Mouse (Mus musculus) c-Kit-positive CD71-negative TER-119-negative erythroid progenitor cells, embryonic 14.5 days (primary cell): ENCODE measurements around the gene 4930412O13Rik.

Experiments used
- DNase-seq: peaks from one replicate; pipeline ENCODE4 v3.0.0-alpha.2; 2013; ENCODE audit warnings: low read depth

The 4930412O13Rik gene

DNA sequence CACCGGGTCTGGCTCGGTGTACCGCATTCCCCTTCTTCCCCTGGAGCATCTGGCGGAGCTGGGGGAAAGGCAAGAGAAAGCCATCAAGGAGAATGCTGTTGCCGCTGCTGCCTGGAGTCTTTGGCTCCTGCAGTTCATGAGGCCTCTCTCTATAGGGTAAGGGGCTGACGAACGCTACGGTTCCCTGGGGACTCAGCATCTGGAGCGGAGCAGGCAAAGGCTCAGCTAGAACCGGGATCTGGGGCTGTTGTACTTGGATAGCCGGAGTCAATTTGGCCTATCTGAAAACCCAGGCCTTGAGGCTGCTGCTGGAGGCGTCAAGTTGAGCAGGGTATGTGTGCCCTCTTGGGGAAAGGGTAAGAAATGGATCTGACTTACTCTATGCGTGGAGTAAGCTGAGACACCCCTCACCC lies 565 bp downstream of the 4930412O13Rik start:
- no peak for DNase-seq

GRCm38 (mm10) chr2:9882371-9882925 lies 1.4 kb downstream of the 4930412O13Rik start:
- no peak for DNase-seq

GRCm38 (mm10) chr2:9882926-9883802 lies 2.1 kb downstream of the 4930412O13Rik start:
- DNase-seq, result no peak

DNA sequence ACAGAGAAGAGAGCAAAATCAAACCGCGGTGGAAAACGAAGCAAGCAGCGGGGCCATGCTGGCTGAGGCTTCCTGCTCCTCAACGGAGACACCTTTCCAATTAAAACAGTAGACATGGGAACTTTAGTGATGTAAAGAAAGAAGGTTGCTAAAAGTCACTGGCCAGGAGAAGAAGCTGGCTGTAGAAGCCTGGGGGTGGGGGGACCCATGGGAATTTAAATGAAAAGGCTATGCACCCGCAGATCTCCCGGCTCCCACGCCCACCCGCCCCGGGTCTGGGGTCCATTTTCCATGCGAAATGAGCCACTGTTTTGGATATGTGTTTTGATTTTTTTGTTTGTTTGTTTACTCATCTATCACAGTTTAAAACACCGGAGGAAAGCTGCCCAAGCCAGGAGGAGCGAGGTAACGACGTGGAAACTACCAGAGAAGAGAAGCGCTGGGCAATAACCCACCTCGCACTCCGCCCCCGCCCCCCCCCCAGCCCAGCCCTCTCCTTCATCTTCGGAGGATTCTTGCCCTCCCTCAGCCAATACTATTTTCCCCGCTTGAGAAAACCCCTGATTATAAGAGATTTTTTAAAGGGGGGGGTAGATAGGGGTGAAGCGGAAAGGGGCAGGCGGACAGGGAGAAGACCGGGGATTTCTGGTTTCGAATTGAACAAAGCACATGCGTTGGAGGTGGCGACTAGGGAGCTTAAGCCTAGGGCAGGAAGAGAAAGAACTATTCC lies 2.9 kb downstream of the 4930412O13Rik start:
- no peak for DNase-seq

DNA sequence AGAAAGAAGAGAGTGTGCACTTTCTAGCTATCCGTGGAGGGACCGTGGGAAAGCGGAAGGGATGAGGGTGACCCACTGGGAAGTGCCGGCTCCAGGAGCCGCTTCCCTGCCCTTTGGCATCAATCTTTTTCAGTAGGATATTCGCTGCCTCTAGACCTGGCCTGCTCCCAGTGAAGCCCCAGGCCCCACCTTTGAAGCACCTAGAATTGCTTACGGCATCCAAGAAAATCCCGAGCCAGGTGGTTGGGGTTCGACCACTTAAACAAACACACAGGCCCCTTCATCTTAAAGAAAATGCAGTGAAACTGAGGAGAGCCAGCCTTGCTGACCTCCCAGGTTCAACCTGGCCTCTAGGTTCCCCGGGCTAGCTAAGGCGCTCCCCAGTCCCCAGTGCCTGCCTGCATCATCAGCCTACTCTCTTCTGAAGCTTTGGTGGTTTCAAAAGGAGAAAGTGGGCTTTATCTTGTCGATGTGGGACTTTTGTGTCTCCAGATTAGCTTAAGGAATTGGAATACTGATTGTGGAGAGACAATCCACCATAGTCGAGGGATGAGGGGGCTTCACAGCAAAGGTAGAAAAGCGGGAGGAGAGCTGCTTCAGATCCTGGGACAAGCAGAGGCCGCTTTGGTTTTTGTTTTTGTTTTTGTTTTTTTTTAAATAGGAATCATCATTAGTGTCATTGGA lies 3.6 kb downstream of the 4930412O13Rik start:
- no peak for DNase-seq

GRCm38 (mm10) chr2:9885217-9885770 lies 4.2 kb downstream of the 4930412O13Rik start:
- DNase-seq, result no peak

GRCm38 (mm10) chr2:9886031-9886430 lies 5.0 kb downstream of the 4930412O13Rik start:
- no peak for DNase-seq

DNA sequence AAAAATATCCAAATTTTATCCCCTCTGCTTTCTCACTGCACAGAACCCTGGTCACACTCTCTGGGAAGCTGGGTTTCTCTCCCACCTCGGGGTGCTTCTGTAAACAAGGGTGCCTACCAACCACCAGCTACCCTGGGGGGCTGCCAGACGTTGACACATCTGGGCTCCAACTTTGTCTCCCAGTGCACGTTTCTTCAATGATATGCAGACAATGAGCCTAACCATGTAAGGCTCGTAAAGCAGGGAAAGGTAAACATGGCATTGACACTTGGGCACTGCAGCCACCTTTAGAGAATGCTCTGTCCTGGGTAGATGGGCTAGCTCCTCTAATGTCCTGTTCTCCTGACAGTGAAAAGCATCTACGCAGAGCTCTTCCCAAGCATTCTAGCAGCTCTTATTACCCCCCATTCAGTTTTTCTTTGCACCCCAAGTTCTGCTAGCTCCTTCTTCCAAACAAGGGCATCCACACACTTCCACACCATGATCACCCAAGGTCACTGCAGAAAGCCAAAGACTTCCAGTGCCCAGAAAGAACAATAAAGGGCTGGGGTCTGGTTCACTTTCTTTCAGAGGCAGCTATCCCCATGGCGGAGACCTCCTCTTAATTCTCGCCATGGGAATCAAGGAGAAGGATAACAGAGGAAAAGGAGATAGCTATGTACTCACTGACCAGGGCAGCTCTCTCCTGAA lies 6.0 kb downstream of the 4930412O13Rik start:
- no peak for DNase-seq

GRCm38 (mm10) chr2:9887636-9888035 lies 6.6 kb downstream of the 4930412O13Rik start:
- DNase-seq, result no peak

GRCm38 (mm10) chr2:9888913-9889650 lies 8.0 kb downstream of the 4930412O13Rik start, which contains the start of gene 9230102O04Rik:
9230102O04Rik (minus strand) TSS chr2:9889540.
- DNase-seq, result no peak

- no peak for DNase-seq
These were observed 8.7 kb downstream of the 4930412O13Rik start, which contains the start of gene Gata3 for GRCm38 (mm10) chr2:9889651-9890183. Gata3 (minus strand) TSS chr2:9890034.

GRCm38 (mm10) chr2:9890251-9890650 lies 9.2 kb downstream of the 4930412O13Rik start:
- no peak for DNase-seq

GRCm38 (mm10) chr2:9890906-9891305 lies 9.9 kb downstream of the 4930412O13Rik start:
- no peak for DNase-seq

DNA sequence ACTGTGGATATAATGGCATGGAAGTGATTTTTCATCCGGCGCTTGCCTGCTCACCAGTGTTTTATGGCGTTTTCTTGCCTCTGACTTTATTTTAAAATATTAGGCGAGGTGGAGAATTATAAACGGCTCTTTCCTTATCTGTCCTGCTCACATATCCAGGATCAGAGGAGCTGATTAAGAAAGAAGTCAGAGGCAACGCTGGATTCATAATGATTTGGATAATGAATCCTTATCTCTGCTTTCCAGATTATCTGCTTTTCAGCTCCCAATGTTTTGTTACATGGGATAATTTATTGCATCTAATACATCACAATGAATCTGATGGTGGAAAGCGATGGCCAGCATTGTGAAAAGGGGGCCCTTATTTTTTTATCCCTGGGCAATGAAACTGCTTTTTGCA lies 11.5 kb downstream of the 4930412O13Rik start:
- no peak for DNase-seq

- no peak for DNase-seq
These were observed 12.4 kb downstream of the 4930412O13Rik start for GRCm38 (mm10) chr2:9893272-9893953.

DNA sequence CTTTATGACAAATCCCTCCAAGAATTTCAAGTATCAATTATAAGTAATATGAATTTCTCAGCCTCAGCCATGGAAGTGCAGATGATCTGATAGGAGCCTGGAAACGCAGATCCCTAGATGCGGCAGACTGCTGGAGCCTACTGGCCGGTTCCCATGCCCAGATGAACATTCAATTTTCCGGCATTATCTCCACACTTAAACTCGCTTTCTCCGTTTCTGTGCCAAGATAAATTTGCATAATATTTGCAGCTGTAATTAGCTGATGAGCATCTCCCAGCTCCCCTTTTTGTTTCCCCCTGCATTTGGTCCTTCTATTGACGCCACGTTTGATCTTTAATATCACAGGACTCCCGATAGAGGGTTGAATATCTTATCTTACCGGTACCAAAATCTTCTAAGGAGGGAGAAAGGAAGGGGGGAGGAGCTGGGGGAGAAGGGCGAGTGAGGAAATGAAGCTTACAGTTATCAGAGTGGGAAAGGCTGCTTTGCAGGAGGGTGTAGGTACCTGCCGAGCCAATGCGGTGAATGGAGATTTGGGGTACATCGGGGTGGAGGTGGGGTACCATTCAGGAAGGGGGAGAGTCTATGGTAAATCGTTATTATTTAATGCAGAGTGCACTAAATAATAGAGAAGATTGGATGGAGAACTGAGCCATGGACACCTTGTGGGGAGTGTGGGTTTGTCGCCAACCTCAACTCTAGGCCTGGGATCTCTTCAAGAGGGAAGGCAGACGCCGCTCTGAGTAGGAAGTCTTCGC lies 14.0 kb downstream of the 4930412O13Rik start:
- DNase-seq, result no peak

GRCm38 (mm10) chr2:9896097-9896770 lies 15.2 kb downstream of the 4930412O13Rik start:
- no peak for DNase-seq

- no peak for DNase-seq
These were observed 16.8 kb downstream of the 4930412O13Rik start for GRCm38 (mm10) chr2:9897846-9898245.
